Comparison of ENCODE assay signal across 8 mouse cellular contexts in genomic region chr9:75313138-75313831, GRCm38 (mm10). TPM values are rescaled to one million over a fixed set of nuclear protein-coding genes. Genes with fewer than 3 reads are reported as not detected.
DNase-seq lines count a peak whose midpoint lies in the region; ATAC-seq lines count a peak whose summit lies in the region.

No protein-coding gene starts in this region.

- 34% methylated on average over 11 of the region's 11 CpGs for WGBS in kidney, embryonic 14.5 days
- WGBS in forebrain, embryonic 16.5 days, result 33% methylated on average over 11 of the region's 11 CpGs
- 32% methylated on average over 11 of the region's 11 CpGs for WGBS in midbrain, embryonic 10.5 days

- peaks cover 6% of the 10 kb centered on the region; the same call in 1 of the 2 replicates for H3K4me1 ChIP-seq in kidney, embryonic 14.5 days (ENCODE audit: control insufficient read depth, insufficient read depth, low read length)
- peaks cover 19% of the 10 kb centered on the region for H3K4me1 ChIP-seq in forebrain, embryonic 16.5 days (replicated peaks; ENCODE audit: control insufficient read depth, insufficient read depth, low read length)
- H3K4me1 ChIP-seq in midbrain, embryonic 10.5 days, result peaks cover 27% of the 10 kb centered on the region

- ATAC-seq in kidney, embryonic 14.5 days (ENCODE audit: low FRiP score, low TSS enrichment), result peak; percentile 11; the same call in 1 of the 2 replicates
- ATAC-seq in forebrain, embryonic 16.5 days, result peak; percentile 35

- no peaks in the 10 kb centered on the region for H3K36me3 ChIP-seq in kidney, embryonic 14.5 days (ENCODE audit: control insufficient read depth, insufficient read depth, low read length)
- no peaks in the 10 kb centered on the region for H3K36me3 ChIP-seq in forebrain, embryonic 16.5 days (ENCODE audit: control insufficient read depth, insufficient read depth)
- H3K36me3 ChIP-seq in midbrain, embryonic 10.5 days, result peaks cover 4% of the 10 kb centered on the region; the same call in 1 of the 2 replicates

- H3K9me3 ChIP-seq in kidney, embryonic 14.5 days (ENCODE audit: control insufficient read depth, low read length), result no peaks in the 10 kb centered on the region
- H3K9me3 ChIP-seq in forebrain, embryonic 16.5 days (ENCODE audit: control insufficient read depth, low read length), result no peaks in the 10 kb centered on the region
- H3K9me3 ChIP-seq in midbrain, embryonic 10.5 days (replicated peaks), result no peaks in the 10 kb centered on the region

- H3K27me3 ChIP-seq in kidney, embryonic 14.5 days (ENCODE audit: control insufficient read depth, insufficient read depth, low read length), result no peaks in the 10 kb centered on the region
- no peaks in the 10 kb centered on the region for H3K27me3 ChIP-seq in forebrain, embryonic 16.5 days (replicated peaks; ENCODE audit: control insufficient read depth, insufficient read depth, low read length)
- H3K27me3 ChIP-seq in midbrain, embryonic 10.5 days (ENCODE audit: low read depth, poor library complexity, severe bottlenecking), result no peaks in the 10 kb centered on the region

- H3K4me3 ChIP-seq in kidney, embryonic 14.5 days (ENCODE audit: low read length), result peak overlapping the region; percentile 51
- peak overlapping the region; percentile 79 for H3K4me3 ChIP-seq in forebrain, embryonic 16.5 days (replicated peaks; ENCODE audit: low read length)
- peak overlapping the region; percentile 61 for H3K4me3 ChIP-seq in midbrain, embryonic 10.5 days

- H3K4me2 ChIP-seq in kidney, embryonic 14.5 days (replicated peaks; ENCODE audit: low read depth, low read length), result peak overlapping the region; percentile 77
- H3K4me2 ChIP-seq in forebrain, embryonic 16.5 days (ENCODE audit: low read length), result peak overlapping the region; percentile 70

- peak overlapping the region; percentile 59; the same call in 1 of the 2 replicates for H3K9ac ChIP-seq in kidney, embryonic 14.5 days (ENCODE audit: low read depth, low read length)
- peak overlapping the region; percentile 81 for H3K9ac ChIP-seq in forebrain, embryonic 16.5 days (replicated peaks; ENCODE audit: low read depth, low read length)

- H3K27ac ChIP-seq in kidney, embryonic 14.5 days (ENCODE audit: low read depth, low read length), result no peak overlapping the region
- H3K27ac ChIP-seq in forebrain, embryonic 16.5 days (ENCODE audit: low read length), result peak overlapping the region; percentile 80
- peak overlapping the region; percentile 85 for H3K27ac ChIP-seq in midbrain, embryonic 10.5 days (replicated peaks)

- no peak for DNase-seq in kidney, postnatal 36 days
- peak; percentile 42 for DNase-seq in R1 (ENCODE audit: low read depth, low spot score)
- DNase-seq in midbrain, embryonic 10.5 days (ENCODE audit: low spot score), result peak; percentile 46
- no peak for DNase-seq in layer of hippocampus, adult 8-10 months (ENCODE audit: low spot score in 2 of 2)
- DNase-seq in spleen, postnatal 10 days (ENCODE audit: low spot score in 2 of 2), result no peak
- no peak for DNase-seq in thymus, adult 18-20 months

RNA-seq across cellular contexts. Expression of gene Gnb5, which starts 7.2 kb away (rescaled TPM):
- 22.1 and 27.9 TPM in 2 replicates for polyA plus RNA-seq in kidney, embryonic 14.5 days (2014; fragmentation: Nextera tagmentation; extraction: Ambion mirVana)
- 50.8 and 60.2 TPM in 2 replicates for polyA plus RNA-seq in forebrain, embryonic 16.5 days (2015; fragmentation: Nextera tagmentation; extraction: Ambion mirVana)
- 29.3 and 30.9 TPM in 2 replicates for polyA plus RNA-seq in midbrain, embryonic 10.5 days (2016; fragmentation: Nextera tagmentation; extraction: Ambion mirVana)
- total RNA-seq in layer of hippocampus, adult 8-10 months (2022), result 100 to 1,000 TPM; 110 to 135 (median 125) TPM

RNA-seq across cellular contexts. Expression of gene Bcl2l10, which starts 34.3 kb away (rescaled TPM):
- polyA plus RNA-seq in kidney, embryonic 14.5 days (2014; fragmentation: Nextera tagmentation; extraction: Ambion mirVana), result not detected in 2 replicates
- not detected in 2 replicates for polyA plus RNA-seq in forebrain, embryonic 16.5 days (2015; fragmentation: Nextera tagmentation; extraction: Ambion mirVana)
- not detected in 2 replicates for polyA plus RNA-seq in midbrain, embryonic 10.5 days (2016; fragmentation: Nextera tagmentation; extraction: Ambion mirVana)
- under 1 TPM in 2 of 4 experiments, not detected in 2; 0.39 to 0.43 TPM for total RNA-seq in layer of hippocampus, adult 8-10 months (2022)

Comparison
In these comparisons a context has a peak if more than half of its experiments do, and no peak if none do; other contexts are left out.
1. DNase-seq: peak in R1 (single experiment) and midbrain, embryonic 10.5 days (single experiment); none in kidney, postnatal 36 days (0 of 2), layer of hippocampus, adult 8-10 months (0 of 2), spleen, postnatal 10 days (0 of 2) and thymus, adult 18-20 months (0 of 2).
2. Peak in every context shown above with its lines, with median percentiles within 50 percentile points of each other: H3K4me3 ChIP-seq.